Mouse (Mus musculus) B cell, adult 62 days (primary cell): Measurements from ENCODE around the gene Lage3. TPM values are rescaled to one million over a fixed set of nuclear protein-coding genes. Genes with fewer than 3 reads are reported as not detected.

Experiments used
- total RNA-seq: library from RNA; stranded (reverse); gene quantifications from 4 replicates; pipeline ENCODE4 v1.2.4, GENCODE M21; 2023

Gene Lage3
- 24.2 to 28.3 TPM (median 26.3 TPM) in 4 replicates for total RNA-seq

DNA sequence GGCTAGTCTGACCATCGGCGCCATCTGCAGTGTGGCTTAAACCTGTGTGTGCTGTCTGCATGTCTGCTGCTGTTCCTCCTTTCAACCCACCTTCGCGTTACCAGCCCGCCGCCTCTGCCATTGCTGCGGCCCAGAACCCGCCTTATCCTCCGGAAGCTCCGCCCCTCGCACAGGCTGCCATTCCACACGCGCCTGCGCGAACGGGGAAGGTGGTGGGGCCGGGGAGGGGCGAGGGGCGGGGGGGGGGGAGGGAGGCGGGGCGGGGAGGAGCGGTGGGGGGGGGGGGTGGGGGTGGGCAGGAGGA lies at the start of gene Lage3:
TSS of gene Lage3 (minus strand) at position 152 of the 304 bp plus-strand sequence.

DNA sequence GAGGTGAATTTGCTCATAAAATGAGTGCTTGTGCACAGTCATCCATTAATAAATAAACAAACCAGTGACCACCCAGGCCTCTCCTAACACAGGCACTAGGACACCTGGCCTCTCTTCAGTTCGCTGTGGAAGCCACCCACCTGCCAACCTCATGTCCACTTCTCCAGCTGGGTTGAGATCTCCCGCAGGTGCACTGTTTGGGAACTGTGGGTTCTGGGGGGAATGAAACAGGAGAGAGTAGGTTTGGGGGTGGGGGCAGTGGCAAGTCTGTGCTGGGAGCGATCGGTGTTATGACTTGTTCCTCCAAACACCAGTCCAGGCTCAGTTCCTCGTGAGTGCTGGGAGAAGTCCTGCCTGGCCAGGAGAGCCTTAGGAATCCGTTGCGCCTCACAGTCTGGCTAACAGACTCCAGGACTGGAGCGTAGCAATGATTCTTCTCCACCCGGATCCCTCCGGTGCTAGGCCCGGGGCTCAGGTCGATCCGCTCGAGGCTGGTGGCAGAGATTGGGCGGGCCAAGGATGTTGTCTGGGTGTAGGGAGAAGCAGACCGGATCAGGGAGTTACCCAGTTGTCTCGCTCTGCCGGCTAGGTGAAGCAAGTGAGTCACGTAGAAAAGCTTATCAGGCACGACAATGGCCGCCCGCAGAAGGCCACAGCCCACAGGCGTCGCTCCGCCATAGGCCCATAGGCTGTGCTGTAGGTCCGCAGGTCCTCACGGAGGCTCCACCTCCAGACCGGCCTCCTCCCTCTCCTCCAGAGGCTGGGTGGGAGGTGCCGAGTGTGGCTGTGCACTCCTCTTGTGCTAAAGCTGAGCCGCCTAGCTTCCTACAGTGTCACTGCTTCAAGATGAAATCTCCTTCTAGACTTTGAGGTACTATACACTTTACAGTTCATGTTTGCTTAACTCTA lies 39.4 kb upstream of the Lage3 start, which contains the start of the genes Fam3a and Ikbkg:
TSS of gene Fam3a (minus strand) at position 738 of the 909 bp plus-strand sequence.
TSS of gene Ikbkg (plus strand) at position 756 of the 909 bp plus-strand sequence.

DNA sequence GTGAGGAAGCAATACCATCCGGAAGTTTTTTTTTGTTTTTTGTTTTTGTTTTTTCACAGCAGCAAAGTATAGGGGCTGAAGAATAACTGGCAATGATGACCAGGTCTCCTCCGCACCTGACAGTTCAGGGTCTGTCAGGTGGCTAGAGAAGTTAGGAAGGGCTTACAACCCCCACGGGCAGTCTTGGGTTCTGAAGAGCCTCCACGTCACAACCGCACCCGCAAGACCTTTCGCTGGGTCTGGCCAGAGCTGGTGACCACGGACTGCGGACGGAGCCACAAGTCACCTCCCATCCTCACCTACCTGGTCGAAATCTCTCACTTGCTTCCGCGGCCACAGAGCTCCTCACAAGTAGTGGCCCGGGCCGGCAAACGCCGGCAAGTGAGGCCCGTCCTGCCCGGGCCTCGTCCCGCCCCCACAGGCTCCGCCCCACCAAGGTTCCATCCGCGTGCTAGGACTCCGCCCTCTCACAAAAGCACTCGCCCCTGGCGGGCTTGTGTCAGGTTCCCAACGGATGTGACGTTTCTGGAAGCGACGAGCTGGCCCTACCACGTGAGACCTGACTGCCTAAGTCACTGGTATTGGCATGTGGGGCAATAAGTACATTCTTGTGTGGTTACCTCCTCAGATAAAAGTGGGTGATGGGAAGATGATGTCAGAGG lies 19.6 kb upstream of the Lage3 start, which contains the start of the genes Ubl4a and Slc10a3:
TSS of gene Ubl4a (minus strand) at position 331 of the 662 bp plus-strand sequence.
TSS of gene Slc10a3 (minus strand) at position 462 of the 662 bp plus-strand sequence.

DNA sequence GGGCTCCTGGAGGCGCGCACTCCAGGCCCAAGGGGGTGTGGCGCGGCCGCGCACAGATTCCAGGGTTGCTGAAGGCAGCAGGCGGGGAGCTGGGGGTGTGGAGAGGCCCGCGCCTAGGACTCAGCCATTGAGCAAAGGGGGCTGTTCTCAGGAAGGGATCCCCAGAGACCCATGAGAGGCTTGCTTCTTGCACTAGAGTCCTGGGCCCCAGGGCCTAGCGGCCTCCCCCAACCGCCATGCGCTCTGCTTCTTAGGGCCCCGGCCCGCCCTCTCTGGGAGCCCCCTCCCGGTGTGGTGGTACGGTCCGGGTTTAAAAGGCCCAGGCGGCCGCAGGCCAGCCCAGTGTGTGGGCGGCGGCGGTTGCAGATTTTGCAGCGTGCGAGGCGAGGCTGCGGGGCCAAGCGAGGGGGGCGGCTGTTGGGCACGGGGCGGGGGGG lies 24.7 kb downstream of the Lage3 start, which contains the start of gene Plxna3:
TSS of gene Plxna3 (plus strand) at position 342 of the 437 bp plus-strand sequence.

DNA sequence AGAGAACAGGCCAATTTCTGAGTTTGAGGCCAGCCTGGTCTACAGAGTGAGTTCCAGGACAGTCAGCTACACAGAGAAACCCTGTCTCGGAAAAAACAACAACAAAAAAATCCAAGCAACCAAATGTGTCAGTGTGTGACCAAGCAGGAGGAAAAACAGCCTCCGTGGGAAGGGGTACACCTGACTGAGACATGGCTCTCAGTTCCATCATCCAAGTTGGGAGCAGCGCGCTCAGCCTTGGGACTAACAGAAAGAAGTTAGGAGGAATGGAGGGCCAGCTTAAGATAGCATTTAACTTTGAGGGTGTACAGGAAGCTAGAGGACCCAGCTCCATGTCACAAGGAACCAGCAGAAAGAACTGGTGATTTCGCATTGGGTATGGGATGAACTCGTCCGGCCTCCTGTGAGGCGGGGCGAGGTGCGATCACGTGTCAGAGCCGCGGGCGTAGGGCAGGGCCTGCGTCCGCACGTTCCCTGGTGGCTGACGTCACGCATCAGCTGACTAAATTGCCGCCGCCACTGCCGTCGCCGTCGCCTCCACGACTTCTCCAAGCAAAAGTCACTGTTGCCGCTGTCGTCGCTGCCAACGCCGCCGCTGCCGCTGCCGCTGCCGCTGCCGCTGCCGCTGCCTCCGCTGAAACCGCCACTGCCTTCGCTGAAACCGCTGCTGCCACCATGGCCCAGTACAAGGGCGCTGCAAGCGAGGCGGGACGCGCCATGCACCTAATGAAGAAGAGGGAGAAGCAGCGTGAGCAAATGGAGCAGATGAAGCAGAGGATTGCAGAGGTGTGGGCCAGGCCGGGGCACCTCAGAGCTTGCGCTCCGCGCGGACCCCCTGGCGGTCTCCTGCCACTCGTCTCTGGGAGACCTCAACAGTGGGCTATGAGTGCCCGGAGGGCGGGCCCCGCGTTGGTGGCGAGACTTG lies 40.6 kb downstream of the Lage3 start, which contains the start of gene Fam50a:
TSS of gene Fam50a (plus strand) at position 494 of the 925 bp plus-strand sequence.

DNA sequence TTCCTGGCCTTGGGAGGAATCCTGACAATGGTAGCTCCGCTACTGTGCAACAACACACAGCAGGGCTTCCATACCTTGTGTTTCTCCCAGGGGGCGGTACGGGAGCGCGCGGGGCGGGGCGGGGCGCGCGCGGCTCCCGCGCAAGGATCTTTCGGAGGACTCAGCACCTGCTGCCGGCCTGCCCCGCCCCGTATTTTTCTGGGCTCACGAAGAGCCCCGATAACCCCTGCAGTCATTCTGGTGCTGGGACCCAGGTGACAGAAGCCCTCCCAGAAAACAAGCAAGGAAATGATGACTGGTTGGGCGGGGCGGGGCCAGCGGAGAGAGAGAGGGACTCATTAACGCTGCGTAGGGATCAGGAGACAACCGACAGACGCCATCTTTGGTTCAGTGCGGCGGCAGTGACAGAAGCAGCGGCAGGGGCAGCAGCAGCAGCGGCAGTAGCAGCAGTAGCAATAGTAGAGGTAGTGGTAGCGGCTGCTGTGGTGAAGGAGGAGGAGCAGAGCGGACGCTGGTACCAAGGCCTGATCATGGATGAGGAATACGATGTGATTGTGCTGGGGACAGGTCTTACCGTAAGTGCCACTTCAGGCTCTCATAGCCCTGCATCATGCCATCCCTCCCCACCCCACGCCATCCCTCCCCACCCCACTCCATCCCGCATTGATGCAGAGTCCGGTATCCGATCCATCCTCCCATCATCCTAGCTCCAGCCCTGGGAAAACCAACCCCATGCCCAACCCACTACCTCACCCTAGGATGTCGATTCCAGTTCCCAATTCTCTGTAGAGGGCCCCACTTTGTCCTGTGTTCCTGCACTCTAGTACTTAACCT lies 48.3 kb downstream of the Lage3 start, which contains the start of gene Gdi1:
TSS of gene Gdi1 (plus strand) at position 132 of the 834 bp plus-strand sequence.

Other genes starting within 250 kb of the Lage3 start
- gene Opn1mw, start 226.2 kb downstream of the Lage3 start, total RNA-seq: not detected in 4 replicates
- gene Mecp2, start 218.3 kb downstream of the Lage3 start, total RNA-seq: 45.7 to 54.8 TPM (median 49.6 TPM) in 4 replicates
- gene Tex28, start 185.8 kb downstream of the Lage3 start, total RNA-seq: not detected in 4 replicates
- not detected in 4 replicates for gene Tktl1, start 176.4 kb downstream of the Lage3 start, total RNA-seq
- 466 to 487 TPM (median 482 TPM) in 4 replicates for gene Flna, start 103.8 kb downstream of the Lage3 start, total RNA-seq
- gene Emd, start 98.9 kb downstream of the Lage3 start, total RNA-seq: 99.6 to 104 TPM (median 101 TPM) in 4 replicates
- 724 to 805 TPM (median 783 TPM) in 4 replicates for gene Rpl10, start 82.8 kb downstream of the Lage3 start, total RNA-seq
- 105 to 117 TPM (median 111 TPM) in 4 replicates for gene Taz, start 71.7 kb downstream of the Lage3 start, total RNA-seq
- gene Dnase1l1, start 71.3 kb downstream of the Lage3 start, total RNA-seq: 12.4 to 17.5 TPM (median 14.7 TPM) in 4 replicates
- gene Atp6ap1, start 56.5 kb downstream of the Lage3 start, total RNA-seq: 175 to 185 TPM (median 177 TPM) in 4 replicates
- gene Gdi1, start 48.6 kb downstream of the Lage3 start, total RNA-seq: 279 to 321 TPM (median 292 TPM) in 4 replicates
- 114 to 127 TPM (median 121 TPM) in 4 replicates for gene Fam50a, start 40.6 kb downstream of the Lage3 start, total RNA-seq
- 11.2 to 16.7 TPM (median 13.9 TPM) in 4 replicates for gene Plxna3, start 24.6 kb downstream of the Lage3 start, total RNA-seq
- gene Ubl4a, start 19.6 kb upstream of the Lage3 start, total RNA-seq: 28.4 to 32.0 TPM (median 29.2 TPM) in 4 replicates
- 19.4 to 23.8 TPM (median 20.6 TPM) in 4 replicates for gene Slc10a3, start 19.7 kb upstream of the Lage3 start, total RNA-seq
- gene Fam3a, start 39.7 kb upstream of the Lage3 start, total RNA-seq: 17.2 to 25.1 TPM (median 20.4 TPM) in 4 replicates
- gene Ikbkg, start 39.7 kb upstream of the Lage3 start, total RNA-seq: 47.5 to 53.2 TPM (median 49.5 TPM) in 4 replicates
- 25.4 to 35.0 TPM (median 28.8 TPM) in 4 replicates for gene G6pdx, start 75.6 kb upstream of the Lage3 start, total RNA-seq
- not detected in 4 replicates for gene Gm6880, start 127.8 kb upstream of the Lage3 start, total RNA-seq
- not detected in 4 replicates for gene Olfr1326-ps1, start 221.3 kb upstream of the Lage3 start, total RNA-seq
- not detected in 4 replicates for gene Olfr1325, start 239.1 kb upstream of the Lage3 start, total RNA-seq